Mouse (Mus musculus) kidney, embryonic 15.5 days (tissue): ENCODE results near the gene Ranbp6. TPM values are rescaled to one million over a fixed set of nuclear protein-coding genes. Genes with fewer than 3 reads are reported as not detected.

Source experiments
- ATAC-seq: fragments of 200-750 bp; cut with Nextera tagmentation; replicated peaks from 2 replicates; pipeline ENCODE4 v1.8.0; 2017; ENCODE audit warnings: moderate TSS enrichment; ENCODE audit not compliant: low FRiP score
- H3K27ac ChIP-seq: fragments of 300-500 bp; sonication (generic); 2 replicates; pipeline ENCODE4 v1.5.1; 2015; ENCODE audit warnings: mild to moderate bottlenecking, inconsistent platforms
- H3K27me3 ChIP-seq: fragments of 300-500 bp; sonication (generic); 2 replicates; pipeline ENCODE4 v1.6.1; 2015; ENCODE audit warnings: inconsistent platforms
- H3K36me3 ChIP-seq: fragments of 300-500 bp; sonication (generic); 2 replicates; pipeline ENCODE4 v1.6.1; 2015; ENCODE audit warnings: inconsistent platforms
- H3K4me1 ChIP-seq: fragments of 300-500 bp; sonication (generic); 2 replicates; pipeline ENCODE4 v1.6.1; 2015; ENCODE audit warnings: inconsistent platforms
- H3K4me2 ChIP-seq: fragments of 300-500 bp; sonication (generic); 2 replicates; pipeline ENCODE4 v1.6.1; 2015; ENCODE audit warnings: moderate library complexity, mild to moderate bottlenecking, inconsistent platforms
- H3K4me3 ChIP-seq: fragments of 300-500 bp; sonication (generic); replicated peaks from 2 replicates; pipeline ENCODE4 v1.5.1; 2015; ENCODE audit warnings: mild to moderate bottlenecking, inconsistent platforms
- H3K9ac ChIP-seq: fragments of 300-500 bp; sonication (generic); 2 replicates; pipeline ENCODE4 v1.6.1; 2015; ENCODE audit warnings: mild to moderate bottlenecking, inconsistent platforms
- H3K9me3 ChIP-seq: fragments of 300-500 bp; sonication (generic); replicated peaks from 2 replicates; pipeline ENCODE4 v1.6.1; 2016; ENCODE audit warnings: inconsistent platforms
- WGBS: fragments of 180-500 bp; shearing (Covaris S2); methylation state at CpG from one replicate; pipeline ENCODE4 v1.1.7; 2015; ENCODE audit warnings: mixed read lengths; 5-methylcytosine and 5-hydroxymethylcytosine counted together
- polyA plus RNA-seq: library from polyadenylated mRNA; unstranded; fragments of >200 nt; fragmentation: Nextera tagmentation; extraction: Ambion mirVana; gene quantifications from 2 replicates; pipeline ENCODE4 v1.2.1, GENCODE M21; 2015

The Ranbp6 gene
- polyA plus RNA-seq, result 17.3 and 17.4 TPM in 2 replicates

- H3K27ac ChIP-seq, result no peak within 1 kb of the TSS
- H3K9me3 ChIP-seq, result no peaks in the 10 kb centered on the region
- no peaks in the 10 kb centered on the region; the same call in 1 of the 2 replicates for H3K27me3 ChIP-seq
- peaks cover 11% of the 10 kb centered on the region for H3K4me1 ChIP-seq
- H3K4me3 ChIP-seq, result peak within 1 kb of the TSS; percentile 72
- H3K9ac ChIP-seq, result peak within 1 kb of the TSS; percentile 68
- under 1% methylated on average over 47 of the region's 47 CpGs for WGBS
- H3K4me2 ChIP-seq, result peak within 1 kb of the TSS; percentile 67
- ATAC-seq, result peak; percentile 96
- H3K36me3 ChIP-seq, result peaks cover 25% of the 10 kb centered on the region
Observed at GRCm38 (mm10) chr19:29812581-29813460, at the start of gene Ranbp6. Gene Ranbp6, minus strand, starts transcription at chr19:29812974.

GRCm38 (mm10) chr19:29860816-29861215 lies 48.0 kb upstream of the Ranbp6 start:
- H3K9me3 ChIP-seq, result no peaks in the 10 kb centered on the region
- 89% methylated on average over 4 of the region's 4 CpGs for WGBS
- no peak overlapping the region for H3K4me2 ChIP-seq
- no peak overlapping the region for H3K9ac ChIP-seq
- no peak overlapping the region for H3K27ac ChIP-seq
- no peak for ATAC-seq
- H3K36me3 ChIP-seq, result no peaks in the 10 kb centered on the region
- no peaks in the 10 kb centered on the region for H3K27me3 ChIP-seq
- H3K4me3 ChIP-seq, result no peak overlapping the region
- 0 out of 2 replicates have a peak, but pooled peaks cover 3% of the 10 kb centered on the region for H3K4me1 ChIP-seq

- H3K4me3 ChIP-seq, result no peak overlapping the region
- no peaks in the 10 kb centered on the region for H3K36me3 ChIP-seq
- 89% methylated on average over 5 of the region's 5 CpGs for WGBS
- H3K9me3 ChIP-seq, result no peaks in the 10 kb centered on the region
- no peak overlapping the region for H3K4me2 ChIP-seq
- H3K27me3 ChIP-seq, result no peaks in the 10 kb centered on the region
- H3K27ac ChIP-seq, result no peak overlapping the region
- H3K4me1 ChIP-seq, result 0 out of 2 replicates have a peak, but pooled peaks cover 3% of the 10 kb centered on the region
- no peak for ATAC-seq
- no peak overlapping the region for H3K9ac ChIP-seq
Observed at GRCm38 (mm10) chr19:29857267-29857666, 44.5 kb upstream of the Ranbp6 start.

GRCm38 (mm10) chr19:29853711-29854110 lies 40.9 kb upstream of the Ranbp6 start:
- H3K4me2 ChIP-seq, result no peak overlapping the region
- no peaks in the 10 kb centered on the region for H3K36me3 ChIP-seq
- H3K4me3 ChIP-seq, result no peak overlapping the region
- 0 out of 2 replicates have a peak, but pooled peaks cover 2% of the 10 kb centered on the region for H3K4me1 ChIP-seq
- ATAC-seq, result no peak
- H3K27ac ChIP-seq, result no peak overlapping the region
- no peaks in the 10 kb centered on the region for H3K27me3 ChIP-seq
- 91% methylated on average over 5 of the region's 5 CpGs for WGBS
- no peaks in the 10 kb centered on the region for H3K9me3 ChIP-seq
- no peak overlapping the region for H3K9ac ChIP-seq

GRCm38 (mm10) chr19:29851036-29851690 lies 38.4 kb upstream of the Ranbp6 start:
- Histone ChIP-seq H3K4me2 (no peak overlapping the region), H3K9ac (no peak overlapping the region), H3K27ac (no peak overlapping the region), H3K27me3 (no peaks in the 10 kb centered on the region), H3K36me3 (no peaks in the 10 kb centered on the region), H3K9me3 (no peaks in the 10 kb centered on the region), H3K4me1 (0 out of 2 replicates have a peak, but pooled peaks cover 4% of the 10 kb centered on the region), H3K4me3 (no peak overlapping the region)
- 48% methylated on average over 12 of the region's 12 CpGs for WGBS
- ATAC-seq, result no peak

- no peaks in the 10 kb centered on the region for H3K9me3 ChIP-seq
- ATAC-seq, result no peak
- no peak overlapping the region for H3K9ac ChIP-seq
- 85% methylated on average over 11 of the region's 11 CpGs for WGBS
- 0 out of 2 replicates have a peak, but pooled peaks cover 4% of the 10 kb centered on the region for H3K4me1 ChIP-seq
- H3K4me2 ChIP-seq, result no peak overlapping the region
- no peak overlapping the region for H3K27ac ChIP-seq
- H3K4me3 ChIP-seq, result no peak overlapping the region
- H3K36me3 ChIP-seq, result no peaks in the 10 kb centered on the region
- no peaks in the 10 kb centered on the region for H3K27me3 ChIP-seq
Observed at GRCm38 (mm10) chr19:29849924-29850551, 37.3 kb upstream of the Ranbp6 start.

- Histone ChIP-seq H3K4me3 (no peak overlapping the region), H3K9ac (no peak overlapping the region), H3K4me2 (no peak overlapping the region), H3K4me1 (peaks cover 27% of the 10 kb centered on the region), H3K27me3 (no peaks in the 10 kb centered on the region), H3K9me3 (no peaks in the 10 kb centered on the region), H3K36me3 (no peaks in the 10 kb centered on the region), H3K27ac (peak overlapping the region; percentile 61)
- WGBS, result 58% methylated on average over 12 of the region's 12 CpGs
- no peak for ATAC-seq
Observed at GRCm38 (mm10) chr19:29844036-29844661, 31.4 kb upstream of the Ranbp6 start.

- no peak overlapping the region for H3K9ac ChIP-seq
- H3K36me3 ChIP-seq, result no peaks in the 10 kb centered on the region
- no peak overlapping the region for H3K4me3 ChIP-seq
- H3K27ac ChIP-seq, result peak overlapping the region; percentile 61
- no peaks in the 10 kb centered on the region for H3K9me3 ChIP-seq
- H3K27me3 ChIP-seq, result no peaks in the 10 kb centered on the region
- WGBS, result 34% methylated on average over 5 of the region's 5 CpGs
- H3K4me1 ChIP-seq, result peaks cover 25% of the 10 kb centered on the region
- H3K4me2 ChIP-seq, result no peak overlapping the region
- no peak for ATAC-seq
Observed at GRCm38 (mm10) chr19:29843641-29844035, 30.9 kb upstream of the Ranbp6 start.

- no peaks in the 10 kb centered on the region for H3K36me3 ChIP-seq
- peak overlapping the region; percentile 61 for H3K27ac ChIP-seq
- H3K9ac ChIP-seq, result no peak overlapping the region
- no peaks in the 10 kb centered on the region for H3K9me3 ChIP-seq
- peaks cover 23% of the 10 kb centered on the region for H3K4me1 ChIP-seq
- no peaks in the 10 kb centered on the region for H3K27me3 ChIP-seq
- ATAC-seq, result no peak
- no peak overlapping the region for H3K4me2 ChIP-seq
- H3K4me3 ChIP-seq, result no peak overlapping the region
- 38% methylated on average over 8 of the region's 8 CpGs for WGBS
Observed at GRCm38 (mm10) chr19:29842973-29843372, 30.2 kb upstream of the Ranbp6 start.

GRCm38 (mm10) chr19:29840642-29841041 lies 27.9 kb upstream of the Ranbp6 start:
- Histone ChIP-seq H3K36me3 (no peaks in the 10 kb centered on the region), H3K27ac (no peak overlapping the region), H3K4me1 (peaks cover 30% of the 10 kb centered on the region), H3K4me3 (no peak overlapping the region), H3K9ac (no peak overlapping the region), H3K4me2 (no peak overlapping the region), H3K9me3 (no peaks in the 10 kb centered on the region), H3K27me3 (no peaks in the 10 kb centered on the region)
- ATAC-seq, result no peak
- 95% methylated on average over 4 of the region's 4 CpGs for WGBS

- Histone ChIP-seq H3K4me3 (no peak overlapping the region), H3K4me1 (peaks cover 21% of the 10 kb centered on the region), H3K4me2 (no peak overlapping the region), H3K27ac (no peak overlapping the region), H3K9me3 (no peaks in the 10 kb centered on the region), H3K9ac (no peak overlapping the region), H3K36me3 (no peaks in the 10 kb centered on the region), H3K27me3 (no peaks in the 10 kb centered on the region)
- ATAC-seq, result no peak
- WGBS, result 79% methylated on average over 3 of the region's 3 CpGs
Observed at GRCm38 (mm10) chr19:29838636-29839135, 25.9 kb upstream of the Ranbp6 start.
